Mouse (Mus musculus) kidney, embryonic 16.5 days (tissue): ENCODE data around the gene Tmem167b. TPM values are rescaled to one million over a fixed set of nuclear protein-coding genes. Genes with fewer than 3 reads are reported as not detected.

Experiments
- ATAC-seq: fragments of 200-750 bp; cut with Nextera tagmentation; 2 replicates; pipeline ENCODE4 v1.8.0; 2017; ENCODE audit warnings: moderate TSS enrichment; ENCODE audit not compliant: low FRiP score, low TSS enrichment
- H3K27ac ChIP-seq: fragments of 300-500 bp; sonication (generic); 2 replicates; pipeline ENCODE4 v1.5.1; 2014; ENCODE audit warnings: low read length
- H3K27me3 ChIP-seq: fragments of 300-500 bp; sonication (generic); 2 replicates; pipeline ENCODE4 v1.6.1; 2014; ENCODE audit warnings: low read length, control low read depth, mixed read lengths; ENCODE audit not compliant: insufficient read depth
- H3K36me3 ChIP-seq: fragments of 300-500 bp; sonication (generic); 2 replicates; pipeline ENCODE4 v1.6.1; 2014; ENCODE audit warnings: low read length, control low read depth, mixed read lengths; ENCODE audit not compliant: insufficient read depth
- H3K4me1 ChIP-seq: fragments of 300-500 bp; sonication (generic); 2 replicates; pipeline ENCODE4 v1.6.1; 2014; ENCODE audit warnings: low read length, control low read depth, mixed read lengths; ENCODE audit not compliant: insufficient read depth
- H3K4me2 ChIP-seq: fragments of 300-500 bp; sonication (generic); replicated peaks from 2 replicates; pipeline ENCODE4 v1.6.1; 2014; ENCODE audit warnings: low read depth, low read length
- H3K4me3 ChIP-seq: fragments of 300-500 bp; sonication (generic); 2 replicates; pipeline ENCODE4 v1.5.1; 2014; ENCODE audit warnings: mild to moderate bottlenecking, low read length
- H3K9ac ChIP-seq: fragments of 300-500 bp; sonication (generic); replicated peaks from 2 replicates; pipeline ENCODE4 v1.6.1; 2014; ENCODE audit warnings: low read length
- H3K9me3 ChIP-seq: fragments of 300-500 bp; sonication (generic); 2 replicates; pipeline ENCODE4 v1.6.1; 2016; ENCODE audit warnings: low read length, control low read depth
- WGBS: fragments of 180-500 bp; shearing (Covaris S2); extraction: QIAGEN DNeasy Blood & Tissue Kit; methylation state at CpG from one replicate; pipeline ENCODE4 v1.1.7; 2014; 5-methylcytosine and 5-hydroxymethylcytosine counted together
- polyA plus RNA-seq: library from polyadenylated mRNA; unstranded; fragments of >200 nt; fragmentation: Nextera tagmentation; extraction: Ambion mirVana; gene quantifications from 2 replicates; pipeline ENCODE4 v1.2.1, GENCODE M21; 2015

Gene Tmem167b
- polyA plus RNA-seq: 38.0 and 38.4 TPM in 2 replicates

DNA sequence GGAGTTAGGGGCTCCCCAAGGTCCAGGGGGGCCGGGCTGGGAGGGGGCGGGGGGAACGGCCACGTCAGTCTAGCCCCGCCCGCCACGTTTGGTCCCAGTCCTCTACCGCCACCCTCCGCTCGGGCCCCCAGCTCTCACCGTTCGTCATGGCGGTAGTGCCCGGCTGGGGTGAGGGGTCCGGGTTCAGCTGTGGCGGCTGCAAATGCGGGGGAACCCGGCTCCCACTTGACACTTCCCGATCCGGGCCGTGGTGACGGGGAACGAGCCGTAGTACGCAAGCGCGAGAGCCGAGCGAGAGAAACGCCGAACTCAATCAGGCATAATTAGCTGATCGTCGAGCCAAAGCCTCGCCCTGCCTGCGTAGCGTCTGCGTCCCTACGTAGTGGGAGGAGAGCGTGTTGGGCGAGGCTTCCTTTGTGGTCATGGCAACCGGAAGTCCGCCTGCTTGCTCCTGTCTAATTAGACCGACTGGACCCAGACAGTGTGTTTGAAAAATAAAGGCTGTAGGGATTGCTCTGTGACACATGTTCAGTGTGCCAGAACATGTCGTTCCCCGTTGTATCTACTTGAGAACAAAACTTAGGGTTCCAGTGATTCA, at the start of gene Tmem167b:
Tmem167b (minus strand) TSS at position 334 of the 598 bp plus-strand sequence.
- H3K36me3 ChIP-seq: peaks cover 23% of the 10 kb centered on the region
- H3K4me1 ChIP-seq: peaks cover 16% of the 10 kb centered on the region
- no peaks in the 10 kb centered on the region for H3K27me3 ChIP-seq
- under 1% methylated on average over 45 of the region's 45 CpGs for whole genome bisulfite sequencing
- H3K4me3 ChIP-seq: peak within 1 kb of the TSS; percentile 93
- H3K9ac ChIP-seq: peak within 1 kb of the TSS; percentile 89
- H3K9me3 ChIP-seq: no peaks in the 10 kb centered on the region
- H3K4me2 ChIP-seq: peak within 1 kb of the TSS; percentile 88
- peak within 1 kb of the TSS; percentile 94 for H3K27ac ChIP-seq
- ATAC-seq: peak; percentile 97

DNA sequence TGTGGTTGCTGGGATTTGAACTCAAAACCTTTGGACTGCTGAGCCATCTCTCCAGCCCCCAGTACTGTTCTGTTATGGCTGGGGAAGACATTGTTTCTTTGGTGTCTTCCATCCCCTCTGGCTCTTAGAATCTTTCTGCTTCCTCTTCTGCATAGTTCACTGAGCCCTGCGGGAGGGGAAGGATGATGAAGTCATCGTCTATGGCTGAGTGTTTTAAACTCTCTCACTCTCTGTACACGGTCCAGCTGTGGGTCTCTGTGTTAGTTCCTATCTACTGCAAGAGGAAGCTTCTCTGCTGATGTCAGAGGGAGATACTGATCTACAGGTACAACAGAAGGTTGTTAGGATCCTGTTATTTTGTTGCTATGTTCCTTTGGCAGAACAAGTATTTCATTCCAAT, 46.6 kb upstream of the Tmem167b start:
- no peak for ATAC-seq
- Histone ChIP-seq H3K36me3 (no peaks in the 10 kb centered on the region), H3K27ac (no peak overlapping the region), H3K9me3 (no peaks in the 10 kb centered on the region), H3K9ac (no peak overlapping the region), H3K27me3 (no peaks in the 10 kb centered on the region), H3K4me2 (no peak overlapping the region), H3K4me1 (no peaks in the 10 kb centered on the region), H3K4me3 (no peak overlapping the region)
- WGBS: 65% methylated on average over 3 of the region's 3 CpGs

DNA sequence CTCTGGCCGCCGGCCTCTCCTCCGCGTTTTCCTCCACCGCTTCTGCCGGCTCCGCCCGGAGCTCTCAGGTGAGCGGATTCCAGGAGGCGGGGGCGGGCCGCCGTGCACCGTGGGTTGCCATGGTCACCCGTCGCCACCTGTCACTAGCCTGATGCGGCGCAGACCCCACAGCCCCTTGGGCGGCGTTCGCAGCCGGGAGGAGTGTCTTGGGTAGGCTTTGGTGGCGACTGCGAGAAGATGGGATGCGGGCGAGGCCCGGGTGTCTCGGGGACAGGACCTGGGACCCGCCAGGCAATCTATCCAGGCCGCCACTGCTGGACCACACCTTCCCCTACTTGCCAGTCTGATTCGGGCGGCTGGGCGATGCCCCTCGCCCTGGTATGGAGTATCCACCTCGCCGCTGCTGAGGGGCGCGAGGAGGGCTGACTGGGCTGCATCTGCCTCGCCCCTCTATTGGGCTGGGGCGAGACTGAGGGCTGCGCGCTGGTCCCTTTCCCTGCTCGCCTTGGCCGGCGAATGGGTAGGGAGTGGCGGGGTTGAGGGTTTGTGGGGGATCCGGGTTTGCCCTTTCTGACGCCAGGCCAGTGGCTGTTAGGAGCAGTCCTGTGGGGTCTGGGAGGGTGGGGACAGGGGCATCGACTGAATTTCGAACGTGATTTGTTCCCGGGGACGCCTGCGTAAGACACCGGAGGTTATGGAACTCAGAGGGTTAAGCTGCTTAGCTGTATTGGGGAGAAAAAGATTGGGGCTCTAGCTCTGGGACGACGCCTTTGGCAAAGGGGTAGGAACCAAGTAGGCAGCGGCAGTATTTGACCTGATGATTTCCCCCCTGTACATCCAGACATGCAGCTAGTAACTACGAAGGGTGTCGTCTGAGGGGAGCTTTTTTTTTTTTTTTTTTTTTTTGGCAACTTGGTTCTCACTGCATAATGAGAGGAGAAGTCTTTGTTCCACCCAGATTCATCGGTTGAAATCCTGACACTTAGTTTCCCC, 29.6 kb upstream of the Tmem167b start:
- H3K9ac ChIP-seq: peak overlapping the region; percentile 78
- no peaks in the 10 kb centered on the region for H3K36me3 ChIP-seq
- no peaks in the 10 kb centered on the region for H3K27me3 ChIP-seq
- no peaks in the 10 kb centered on the region for H3K9me3 ChIP-seq
- WGBS: under 1% methylated on average over 59 of the region's 61 CpGs
- H3K4me2 ChIP-seq: peak overlapping the region; percentile 99
- peak overlapping the region; percentile 99 for H3K4me3 ChIP-seq
- H3K4me1 ChIP-seq: peaks cover 8% of the 10 kb centered on the region
- peak overlapping the region; percentile 75 for H3K27ac ChIP-seq
- peak; percentile 85; the same call in 1 of the 2 replicates for ATAC-seq

DNA sequence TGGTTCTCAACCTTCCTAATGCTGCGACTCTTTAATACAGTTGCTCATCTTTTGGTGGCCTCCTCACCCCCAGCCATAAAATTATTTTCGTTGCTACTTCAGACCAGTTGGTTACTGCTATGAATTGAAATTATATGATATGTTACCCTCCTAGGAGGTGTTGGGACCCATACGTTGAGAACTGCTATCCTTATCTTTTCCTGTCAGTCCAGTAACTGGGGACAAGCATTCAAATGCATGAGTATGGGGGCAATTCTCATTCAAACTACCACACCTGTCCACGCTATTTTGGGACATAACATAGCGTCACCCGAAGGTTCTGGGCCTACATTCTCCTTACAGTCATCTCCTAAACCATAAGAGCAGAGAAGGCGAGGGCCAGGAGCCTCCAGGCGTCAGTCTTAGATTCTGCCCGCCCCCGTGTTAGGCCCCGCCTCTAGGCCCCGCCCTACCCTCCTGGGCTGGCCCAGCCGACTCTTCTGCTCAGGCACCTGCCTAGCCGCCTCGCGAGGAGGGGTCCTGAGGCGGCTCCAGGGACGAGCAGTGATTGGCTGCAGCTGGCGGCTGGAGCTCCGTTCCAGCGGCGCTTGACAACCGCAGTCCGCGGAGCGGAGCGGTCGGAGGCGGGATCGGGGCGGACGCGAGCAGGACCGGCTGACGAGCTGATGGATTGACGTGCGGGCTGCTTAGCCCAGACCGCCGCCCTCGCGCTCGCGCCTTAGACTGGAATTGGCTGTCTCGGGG, 28.7 kb upstream of the Tmem167b start, which contains the start of gene Wdr47:
Wdr47 (plus strand) TSS at position 494 of the 744 bp plus-strand sequence.
- peak within 1 kb of the TSS; percentile 99 for H3K4me3 ChIP-seq
- WGBS: 5% methylated on average over 43 of the region's 44 CpGs
- H3K9me3 ChIP-seq: no peaks in the 10 kb centered on the region
- H3K27me3 ChIP-seq: no peaks in the 10 kb centered on the region
- ATAC-seq: peak; percentile 100
- peak within 1 kb of the TSS; percentile 75 for H3K27ac ChIP-seq
- H3K36me3 ChIP-seq: no peaks in the 10 kb centered on the region
- peak within 1 kb of the TSS; percentile 78 for H3K9ac ChIP-seq
- H3K4me1 ChIP-seq: peaks cover 8% of the 10 kb centered on the region
- H3K4me2 ChIP-seq: peak within 1 kb of the TSS; percentile 99

DNA sequence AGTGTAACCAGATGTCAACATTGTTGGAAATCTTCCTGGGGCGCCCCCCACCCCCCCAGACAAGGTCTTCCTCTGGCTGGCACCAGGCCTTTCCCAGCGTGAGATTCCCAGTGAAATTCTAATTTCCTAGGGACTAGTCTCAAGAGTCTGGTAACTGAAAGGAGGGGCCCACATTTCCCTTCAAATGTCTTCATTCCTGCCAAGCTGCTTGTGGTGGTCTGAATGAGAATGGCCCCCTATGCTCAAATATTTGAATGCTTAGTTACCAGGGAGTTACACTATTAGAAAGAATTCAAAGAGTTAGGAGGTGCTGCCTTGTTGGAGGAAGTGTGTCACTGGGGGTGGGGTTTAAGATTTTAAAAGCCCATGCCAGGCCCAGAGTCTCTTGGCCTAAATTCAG, 26.2 kb upstream of the Tmem167b start:
- no peak overlapping the region for H3K4me3 ChIP-seq
- 69% methylated on average over 2 of the region's 2 CpGs for WGBS
- H3K27me3 ChIP-seq: no peaks in the 10 kb centered on the region
- H3K9ac ChIP-seq: no peak overlapping the region
- H3K4me1 ChIP-seq: peaks cover 8% of the 10 kb centered on the region
- no peak for ATAC-seq
- no peak overlapping the region for H3K4me2 ChIP-seq
- H3K9me3 ChIP-seq: no peaks in the 10 kb centered on the region
- no peaks in the 10 kb centered on the region for H3K36me3 ChIP-seq
- H3K27ac ChIP-seq: no peak overlapping the region

DNA sequence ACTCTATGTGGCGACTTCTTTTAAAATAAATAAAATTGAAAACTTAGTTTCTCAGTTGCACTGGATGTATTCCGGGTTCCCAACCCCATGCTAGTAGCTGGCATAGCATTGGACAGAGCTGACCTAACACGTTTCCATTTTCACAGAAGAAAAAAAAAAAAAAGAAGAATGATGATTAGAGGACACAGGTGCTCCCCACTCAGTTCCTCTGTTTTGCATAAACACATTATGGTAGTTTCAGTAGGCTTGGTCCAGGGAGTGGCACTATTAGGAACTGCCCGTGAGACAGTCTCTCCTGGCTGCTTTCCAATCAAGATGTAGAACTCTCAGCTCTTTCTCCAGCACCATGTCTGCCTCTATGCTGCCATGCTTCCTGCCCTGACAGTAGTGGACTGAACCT, 22.3 kb upstream of the Tmem167b start:
- no peak for ATAC-seq
- Histone ChIP-seq H3K9ac (no peak overlapping the region), H3K36me3 (no peaks in the 10 kb centered on the region; the same call in 1 of the 2 replicates), H3K4me1 (no peaks in the 10 kb centered on the region), H3K4me2 (no peak overlapping the region), H3K4me3 (no peak overlapping the region), H3K27ac (no peak overlapping the region), H3K9me3 (no peaks in the 10 kb centered on the region), H3K27me3 (no peaks in the 10 kb centered on the region)
- WGBS: 76% methylated on average over 4 of the region's 4 CpGs

DNA sequence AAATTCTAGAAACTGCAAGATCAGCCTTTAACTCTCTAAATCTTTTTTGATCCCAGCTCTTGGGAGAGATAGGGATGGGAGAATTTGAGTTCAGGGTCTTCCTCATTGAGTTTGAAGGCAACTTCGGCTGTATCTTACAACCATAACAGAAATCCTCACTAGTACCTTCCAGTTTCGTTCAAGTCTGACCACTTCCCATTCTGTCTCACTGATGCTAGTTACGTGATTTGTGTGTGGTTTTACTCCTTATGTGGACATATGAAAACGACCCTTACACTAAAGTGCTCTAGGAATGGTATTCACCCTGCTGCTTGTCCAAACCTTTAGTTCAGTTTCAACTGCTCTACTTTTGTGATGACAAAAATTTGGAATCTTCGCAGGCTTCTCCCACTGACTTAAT, 11.8 kb upstream of the Tmem167b start:
- H3K36me3 ChIP-seq: 0 out of 2 replicates have a peak, but pooled peaks cover 2% of the 10 kb centered on the region
- H3K4me3 ChIP-seq: no peak overlapping the region
- WGBS: 83% methylated on average over 5 of the region's 5 CpGs
- H3K27ac ChIP-seq: no peak overlapping the region
- no peak for ATAC-seq
- H3K4me2 ChIP-seq: no peak overlapping the region
- no peak overlapping the region for H3K9ac ChIP-seq
- H3K4me1 ChIP-seq: peaks cover 8% of the 10 kb centered on the region; the same call in 1 of the 2 replicates
- H3K27me3 ChIP-seq: no peaks in the 10 kb centered on the region
- no peaks in the 10 kb centered on the region for H3K9me3 ChIP-seq

DNA sequence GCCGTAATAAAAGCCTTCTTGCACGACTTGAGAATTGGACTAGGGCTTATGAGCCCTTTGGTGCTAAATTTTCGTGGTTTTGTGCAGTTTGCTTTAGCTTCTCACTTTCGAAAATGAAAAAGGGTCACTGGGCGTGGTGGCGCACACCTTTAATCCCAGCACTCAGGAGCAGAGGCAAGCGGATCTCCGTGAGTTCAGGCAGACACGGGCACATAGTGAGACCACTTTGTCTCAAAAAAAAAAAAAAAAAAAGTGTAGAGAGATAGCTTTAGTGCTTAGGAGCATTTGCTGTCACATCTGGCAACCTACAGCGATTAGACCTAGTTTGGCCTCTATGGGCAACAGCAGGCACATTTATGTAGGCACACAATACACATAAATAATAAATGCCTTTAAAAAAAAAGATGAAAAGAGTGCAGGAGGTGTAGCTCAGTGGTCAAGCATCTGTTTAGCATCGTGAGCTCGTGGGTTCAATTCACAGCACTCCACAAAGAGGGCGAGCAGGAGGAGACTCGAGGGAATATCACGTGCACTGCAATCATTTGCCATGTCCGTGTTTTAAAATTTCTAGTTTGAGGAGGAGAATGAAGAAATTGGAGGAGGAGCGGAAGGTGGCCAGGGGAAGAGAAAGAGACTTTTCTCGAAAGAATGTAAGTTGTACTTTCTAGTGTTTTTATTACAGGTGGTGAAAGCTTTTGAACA, 10.2 kb upstream of the Tmem167b start:
- Histone ChIP-seq H3K36me3 (no peaks in the 10 kb centered on the region), H3K27me3 (no peaks in the 10 kb centered on the region), H3K27ac (no peak overlapping the region), H3K9ac (peak overlapping the region; percentile 83), H3K4me2 (peak overlapping the region; percentile 63), H3K4me3 (peak overlapping the region; percentile 72), H3K9me3 (no peaks in the 10 kb centered on the region), H3K4me1 (peaks cover 8% of the 10 kb centered on the region; the same call in 1 of the 2 replicates)
- ATAC-seq: no peak
- WGBS: 42% methylated on average over 18 of the region's 18 CpGs
